Mouse (Mus musculus): Measurements from ENCODE around the gene Btbd9.

GRCm38 (mm10) chr17:30507636-30508576 lies 68.4 kb downstream of the Btbd9 start:
- TF ChIP-seq CTCF (IDR thresholded peaks at IDR 0.05; ENCODE audit: control insufficient read depth, insufficient read depth, low read length) (no peak), POLR2A (IDR thresholded peaks at IDR 0.05; ENCODE audit: borderline replicate concordance, control insufficient read depth, low read depth, low read length) (no peak)
